Mouse (Mus musculus): Measurements from ENCODE around the gene D230025D16Rik. TPM values are rescaled to one million over a fixed set of nuclear protein-coding genes. Genes with fewer than 3 reads are reported as not detected.

D230025D16Rik gene
- polyA plus RNA-seq, 1 experiment from 2014 or later = 19.1 TPM

GRCm38 (mm10) chr8:105233126-105233935 lies 8.4 kb downstream of the D230025D16Rik start:
- 24% methylated on average over 1 of the region's 1 CpGs for WGBS
- Histone ChIP-seq H3K4me2 (replicated peaks; ENCODE audit: low read depth) (no peak overlapping the region), H3K36me3 (ENCODE audit: control insufficient read depth, insufficient read depth, low read length) (no peaks in the 10 kb centered on the region; the same call in 1 of the 2 replicates), H3K27ac (replicated peaks) (no peak overlapping the region), H3K9me3 (ENCODE audit: control insufficient read depth, low read length) (no peaks in the 10 kb centered on the region), H3K9ac (ENCODE audit: low read length) (no peak overlapping the region), H3K4me3 (ENCODE audit: low read depth, low read length) (no peak overlapping the region), H3K27me3 (ENCODE audit: control insufficient read depth, insufficient read depth, low read length) (no peaks in the 10 kb centered on the region), H3K4me1 (replicated peaks; ENCODE audit: control insufficient read depth, insufficient read depth) (no peaks in the 10 kb centered on the region)
- DNase-seq (ENCODE audit: low spot score) = no peak
- no peak for TF ChIP-seq CTCF (IDR thresholded peaks at IDR 0.05; ENCODE audit: low read depth)
- no peak for TF ChIP-seq EP300 (optimal IDR thresholded peaks at IDR 0.05)
- ATAC-seq (ENCODE audit: low FRiP score, low TSS enrichment) = no peak

DNA sequence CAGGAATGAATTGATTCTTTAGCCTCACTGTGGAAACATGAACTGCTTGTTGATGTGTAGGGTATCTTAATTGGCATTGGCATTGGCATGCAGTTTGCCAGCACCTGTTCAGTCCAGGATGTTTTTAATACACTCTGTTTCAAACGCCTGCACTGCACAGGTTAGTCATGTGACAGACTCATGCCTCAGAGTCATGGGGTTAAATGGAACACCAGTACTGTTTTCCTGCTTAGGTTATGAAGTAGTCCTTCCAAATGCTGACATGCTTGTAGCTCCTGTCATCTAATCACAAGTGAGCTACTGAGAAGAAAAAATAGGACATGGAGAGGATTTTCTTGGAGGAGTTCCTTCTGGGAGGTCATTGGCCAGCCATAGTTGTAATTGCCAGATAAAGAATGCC lies 10.3 kb downstream of the D230025D16Rik start:
- no peak overlapping the region for H3K9ac ChIP-seq (ENCODE audit: low read length)
- DNase-seq (ENCODE audit: low spot score) (no peak), ATAC-seq (ENCODE audit: low FRiP score, low TSS enrichment) (no peak)
- H3K4me1 ChIP-seq (replicated peaks; ENCODE audit: control insufficient read depth, insufficient read depth) = no peaks in the 10 kb centered on the region
- H3K27me3 ChIP-seq (ENCODE audit: control insufficient read depth, insufficient read depth, low read length) = no peaks in the 10 kb centered on the region
- no peaks in the 10 kb centered on the region for H3K9me3 ChIP-seq (ENCODE audit: control insufficient read depth, low read length)
- H3K36me3 ChIP-seq (ENCODE audit: control insufficient read depth, insufficient read depth, low read length) = no peaks in the 10 kb centered on the region; the same call in none of the 2 replicates
- TF ChIP-seq CTCF (IDR thresholded peaks at IDR 0.05; ENCODE audit: low read depth) (no peak), EP300 (optimal IDR thresholded peaks at IDR 0.05) (no peak)
- H3K4me2 ChIP-seq (replicated peaks; ENCODE audit: low read depth) = no peak overlapping the region
- no peak overlapping the region for H3K27ac ChIP-seq (replicated peaks)
- H3K4me3 ChIP-seq (ENCODE audit: low read depth, low read length) = no peak overlapping the region
- 50% methylated on average over 1 of the region's 1 CpGs for WGBS

- no peaks in the 10 kb centered on the region for H3K27me3 ChIP-seq (ENCODE audit: control insufficient read depth, insufficient read depth, low read length)
- no peak for TF ChIP-seq EP300 (optimal IDR thresholded peaks at IDR 0.05)
- no peak for TF ChIP-seq CTCF (IDR thresholded peaks at IDR 0.05; ENCODE audit: low read depth)
- ATAC-seq (ENCODE audit: low FRiP score, low TSS enrichment) = no peak
- no peak overlapping the region for H3K4me3 ChIP-seq (ENCODE audit: low read depth, low read length)
- H3K9ac ChIP-seq (ENCODE audit: low read length) = no peak overlapping the region
- no peak overlapping the region for H3K27ac ChIP-seq (replicated peaks)
- no peak for DNase-seq (ENCODE audit: low spot score)
- H3K36me3 ChIP-seq (ENCODE audit: control insufficient read depth, insufficient read depth, low read length) = peaks cover 4% of the 10 kb centered on the region
- no peaks in the 10 kb centered on the region for H3K4me1 ChIP-seq (replicated peaks; ENCODE audit: control insufficient read depth, insufficient read depth)
- no peaks in the 10 kb centered on the region for H3K9me3 ChIP-seq (ENCODE audit: control insufficient read depth, low read length)
- H3K4me2 ChIP-seq (replicated peaks; ENCODE audit: low read depth) = no peak overlapping the region
- WGBS = 73% methylated on average over 14 of the region's 14 CpGs
Observed at GRCm38 (mm10) chr8:105237442-105238142, 12.6 kb downstream of the D230025D16Rik start.

DNA sequence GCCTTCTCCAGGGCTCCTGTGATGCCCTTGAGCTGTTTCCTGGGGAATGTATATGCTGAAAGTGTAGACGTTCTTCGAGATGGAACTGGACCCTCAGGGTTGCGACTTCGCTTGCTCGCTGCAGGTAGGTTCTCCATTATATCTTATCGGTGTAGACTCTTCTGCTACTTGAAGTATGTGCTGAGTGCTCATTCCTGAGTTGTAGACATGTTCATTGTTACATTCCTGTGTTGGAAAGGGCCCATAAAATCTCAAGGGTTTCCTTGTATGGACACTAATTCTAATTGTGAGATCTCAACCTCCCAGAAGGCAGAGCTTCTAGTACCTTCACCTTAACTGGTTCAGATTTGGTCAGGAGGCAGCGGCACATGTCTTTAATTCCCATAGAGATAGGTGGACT lies 16.1 kb downstream of the D230025D16Rik start:
- no peak for ATAC-seq (ENCODE audit: low FRiP score, low TSS enrichment)
- WGBS = 95% methylated on average over 7 of the region's 7 CpGs
- DNase-seq (ENCODE audit: low spot score) = no peak
- H3K4me1 ChIP-seq (replicated peaks; ENCODE audit: control insufficient read depth, insufficient read depth) = no peaks in the 10 kb centered on the region
- no peaks in the 10 kb centered on the region for H3K27me3 ChIP-seq (ENCODE audit: control insufficient read depth, insufficient read depth, low read length)
- H3K4me3 ChIP-seq (ENCODE audit: low read depth, low read length) = no peak overlapping the region
- no peak overlapping the region for H3K9ac ChIP-seq (ENCODE audit: low read length)
- no peak for TF ChIP-seq EP300 (optimal IDR thresholded peaks at IDR 0.05)
- no peak for TF ChIP-seq CTCF (IDR thresholded peaks at IDR 0.05; ENCODE audit: low read depth)
- peaks cover 5% of the 10 kb centered on the region for H3K36me3 ChIP-seq (ENCODE audit: control insufficient read depth, insufficient read depth, low read length)
- no peak overlapping the region for H3K27ac ChIP-seq (replicated peaks)
- no peak overlapping the region for H3K4me2 ChIP-seq (replicated peaks; ENCODE audit: low read depth)
- no peaks in the 10 kb centered on the region for H3K9me3 ChIP-seq (ENCODE audit: control insufficient read depth, low read length)

DNA sequence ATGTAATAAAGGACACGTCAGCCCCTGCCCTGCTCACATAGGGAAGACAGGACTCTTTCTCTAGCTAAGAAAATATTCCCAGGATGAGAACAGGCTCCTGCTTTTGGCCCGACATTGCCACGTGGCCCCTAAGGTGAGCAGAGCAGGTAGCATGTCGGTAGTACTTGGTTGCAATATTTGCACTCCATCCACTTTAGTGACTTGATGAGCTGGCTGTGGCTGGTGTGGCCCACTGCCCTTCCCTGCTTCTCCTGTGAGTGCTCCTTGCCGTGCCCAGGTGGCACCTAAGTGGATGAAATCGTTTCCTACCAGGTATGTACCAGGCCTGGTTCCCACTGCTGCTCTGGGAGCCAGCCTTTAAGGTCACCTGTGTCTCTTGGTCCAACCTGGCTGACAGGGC lies 27.0 kb downstream of the D230025D16Rik start:
- 88% methylated on average over 6 of the region's 6 CpGs for WGBS
- DNase-seq (ENCODE audit: low spot score) = no peak
- Histone ChIP-seq H3K27me3 (ENCODE audit: control insufficient read depth, insufficient read depth, low read length) (no peaks in the 10 kb centered on the region), H3K9me3 (ENCODE audit: control insufficient read depth, low read length) (no peaks in the 10 kb centered on the region), H3K9ac (ENCODE audit: low read length) (no peak overlapping the region), H3K4me1 (replicated peaks; ENCODE audit: control insufficient read depth, insufficient read depth) (peaks cover 5% of the 10 kb centered on the region; the same call in 1 of the 2 replicates), H3K4me3 (ENCODE audit: low read depth, low read length) (no peak overlapping the region), H3K4me2 (replicated peaks; ENCODE audit: low read depth) (no peak overlapping the region), H3K36me3 (ENCODE audit: control insufficient read depth, insufficient read depth, low read length) (peaks cover 29% of the 10 kb centered on the region), H3K27ac (replicated peaks) (no peak overlapping the region)
- TF ChIP-seq CTCF (IDR thresholded peaks at IDR 0.05; ENCODE audit: low read depth) (no peak), EP300 (optimal IDR thresholded peaks at IDR 0.05) (no peak)
- ATAC-seq (ENCODE audit: low FRiP score, low TSS enrichment) = no peak

Measured in stomach, postnatal 0 days (tissue).